Mouse (Mus musculus): ENCODE data around the gene Hsd3b4. TPM values are rescaled to one million over a fixed set of nuclear protein-coding genes. Genes with fewer than 3 reads are reported as not detected.
"Not testable (repeated sequence)": the region's sequence is repeated elsewhere in the genome, so short reads cannot be mapped to it uniquely, and the experiment has no call there.

The Hsd3b4 gene
- polyA plus RNA-seq, 1 experiment from 2014 or later: not detected

- H3K4me2 ChIP-seq; ATAC-seq (ENCODE audit: insufficient number of reproducible peaks, insufficient read depth, low FRiP score, low TSS enrichment, low read depth); H3K4me3 ChIP-seq; H3K4me1 ChIP-seq; H3K36me3 ChIP-seq; H3K9me3 ChIP-seq; H3K27me3 ChIP-seq; H3K9ac ChIP-seq; H3K27ac ChIP-seq: not testable (repeated sequence)
Observed at GRCm38 (mm10) chr3:98471499-98471898, 38.8 kb downstream of the Hsd3b4 start.

GRCm38 (mm10) chr3:98471057-98471456 lies 39.3 kb downstream of the Hsd3b4 start:
- not testable (repeated sequence) for H3K9me3 ChIP-seq; H3K27ac ChIP-seq; H3K4me2 ChIP-seq; H3K4me3 ChIP-seq; H3K36me3 ChIP-seq; H3K4me1 ChIP-seq; ATAC-seq (ENCODE audit: insufficient number of reproducible peaks, insufficient read depth, low FRiP score, low TSS enrichment, low read depth); H3K9ac ChIP-seq; H3K27me3 ChIP-seq
- WGBS: no CpG with 5 or more reads among the region's 1 CpGs

- H3K9ac ChIP-seq; ATAC-seq (ENCODE audit: insufficient number of reproducible peaks, insufficient read depth, low FRiP score, low TSS enrichment, low read depth); H3K36me3 ChIP-seq; H3K9me3 ChIP-seq; H3K27ac ChIP-seq; H3K4me2 ChIP-seq; H3K27me3 ChIP-seq; H3K4me1 ChIP-seq; H3K4me3 ChIP-seq: not testable (repeated sequence)
- WGBS: 56% methylated on average over 1 of the region's 2 CpGs
Observed at GRCm38 (mm10) chr3:98469323-98469722, 41.0 kb downstream of the Hsd3b4 start.

- ATAC-seq (ENCODE audit: insufficient number of reproducible peaks, insufficient read depth, low FRiP score, low TSS enrichment, low read depth): not testable (repeated sequence)
Observed at GRCm38 (mm10) chr3:98457026-98457425, 53.3 kb downstream of the Hsd3b4 start, which contains the start of gene Gm4450. Gene Gm4450 (minus strand): TSS chr3:98457126.

GRCm38 (mm10) chr3:98453786-98454185 lies 56.5 kb downstream of the Hsd3b4 start:
- H3K4me3 ChIP-seq; H3K9me3 ChIP-seq; H3K36me3 ChIP-seq; H3K27ac ChIP-seq; H3K4me2 ChIP-seq; ATAC-seq (ENCODE audit: insufficient number of reproducible peaks, insufficient read depth, low FRiP score, low TSS enrichment, low read depth); H3K27me3 ChIP-seq; H3K9ac ChIP-seq; H3K4me1 ChIP-seq: not testable (repeated sequence)
- WGBS: 79% methylated on average over 5 of the region's 5 CpGs

More at GRCm38 (mm10) chr3:98457026-98457425, 53.3 kb downstream of the Hsd3b4 start, which contains the start of gene Gm4450:
- not testable (repeated sequence) for H3K4me2 ChIP-seq, H3K36me3 ChIP-seq, H3K9me3 ChIP-seq, H3K27me3 ChIP-seq, H3K4me1 ChIP-seq, H3K4me3 ChIP-seq, H3K27ac ChIP-seq, H3K9ac ChIP-seq
- no CpG with 5 or more reads among the region's 1 CpGs for WGBS

Other genes starting within 250 kb of the Hsd3b4 start
- 2.6 and 6.4 TPM in 2 replicates for gene Hmgcs2, start 230.1 kb downstream of the Hsd3b4 start, polyA plus RNA-seq (2015; fragmentation: Nextera tagmentation; extraction: Ambion mirVana)
- gene Phgdh, start 170.5 kb downstream of the Hsd3b4 start, polyA plus RNA-seq (2015; fragmentation: Nextera tagmentation; extraction: Ambion mirVana): 229 and 256 TPM in 2 replicates
- gene Zfp697, start 128.1 kb downstream of the Hsd3b4 start, polyA plus RNA-seq (2015; fragmentation: Nextera tagmentation; extraction: Ambion mirVana): 7.2 and 8.2 TPM in 2 replicates
- gene Gm4450, start 53.4 kb downstream of the Hsd3b4 start, polyA plus RNA-seq (2015; fragmentation: Nextera tagmentation; extraction: Ambion mirVana): not detected in 2 replicates
- gene Gm10681, start 78.3 kb upstream of the Hsd3b4 start, polyA plus RNA-seq (2015; fragmentation: Nextera tagmentation; extraction: Ambion mirVana): not detected in 2 replicates
- not detected in 2 replicates for gene Hsd3b5, start 119.7 kb upstream of the Hsd3b4 start, polyA plus RNA-seq (2015; fragmentation: Nextera tagmentation; extraction: Ambion mirVana)
- 0.08 and 0.17 TPM in 2 replicates for gene Hsd3b2, start 214.0 kb upstream of the Hsd3b4 start, polyA plus RNA-seq (2015; fragmentation: Nextera tagmentation; extraction: Ambion mirVana)